Mouse (Mus musculus) neural tube, embryonic 13.5 days (tissue): ENCODE data around the gene Ssmem1. TPM values are rescaled to one million over a fixed set of nuclear protein-coding genes. Genes with fewer than 3 reads are reported as not detected.

Source experiments
- ATAC-seq: fragments of 200-750 bp; cut with Nextera tagmentation; 2 replicates; pipeline ENCODE4 v1.8.0; 2017; ENCODE audit warnings: low read depth, mild to moderate bottlenecking, moderate TSS enrichment, moderate library complexity
- H3K27ac ChIP-seq: fragments of 300-500 bp; sonication (generic); replicated peaks from 2 replicates; pipeline ENCODE4 v1.5.1; 2015; ENCODE audit warnings: moderate library complexity, mild to moderate bottlenecking, inconsistent platforms
- H3K27me3 ChIP-seq: fragments of 300-500 bp; sonication (generic); 2 replicates; pipeline ENCODE4 v1.6.1; 2015; ENCODE audit warnings: mild to moderate bottlenecking, inconsistent platforms
- H3K36me3 ChIP-seq: fragments of 300-500 bp; sonication (generic); 2 replicates; pipeline ENCODE4 v1.6.1; 2015; ENCODE audit warnings: mild to moderate bottlenecking, inconsistent platforms
- H3K4me1 ChIP-seq: fragments of 300-500 bp; sonication (generic); replicated peaks from 2 replicates; pipeline ENCODE4 v1.6.1; 2015; ENCODE audit warnings: inconsistent platforms
- H3K4me2 ChIP-seq: fragments of 300-500 bp; sonication (generic); 2 replicates; pipeline ENCODE4 v1.6.1; 2015; ENCODE audit warnings: inconsistent platforms, mild to moderate bottlenecking, moderate library complexity
- H3K4me3 ChIP-seq: fragments of 300-500 bp; sonication (generic); 2 replicates; pipeline ENCODE4 v1.5.1; 2015; ENCODE audit warnings: mild to moderate bottlenecking, inconsistent platforms
- H3K9ac ChIP-seq: fragments of 300-500 bp; sonication (generic); 2 replicates; pipeline ENCODE4 v1.6.1; 2015; ENCODE audit warnings: moderate library complexity, mild to moderate bottlenecking, inconsistent platforms
- H3K9me3 ChIP-seq: fragments of 300-500 bp; sonication (generic); 2 replicates; pipeline ENCODE4 v1.6.1; 2016; ENCODE audit warnings: inconsistent platforms
- WGBS: fragments of 180-500 bp; shearing (Covaris S2); methylation state at CpG from one replicate; pipeline ENCODE4 v1.1.7; 2015; 5-methylcytosine and 5-hydroxymethylcytosine counted together
- polyA plus RNA-seq: library from polyadenylated mRNA; unstranded; fragments of >200 nt; fragmentation: Nextera tagmentation; extraction: Ambion mirVana; gene quantifications from 2 replicates; pipeline ENCODE4 v1.2.1, GENCODE M21; 2015

Ssmem1 gene
- polyA plus RNA-seq, 1 experiment from 2014 or later: not detected

- Histone ChIP-seq H3K9ac (no peak overlapping the region), H3K27ac (peak overlapping the region; percentile 88; the same call in 1 of the 2 replicates), H3K36me3 (no peaks in the 10 kb centered on the region), H3K4me1 (peaks cover 62% of the 10 kb centered on the region), H3K4me3 (no peak overlapping the region), H3K27me3 (no peaks in the 10 kb centered on the region), H3K9me3 (no peaks in the 10 kb centered on the region), H3K4me2 (no peak overlapping the region)
- WGBS: 59% methylated on average over 7 of the region's 7 CpGs
- ATAC-seq: no peak
Measured at GRCm38 (mm10) chr6:30550496-30551192, 41.0 kb downstream of the Ssmem1 start.

GRCm38 (mm10) chr6:30551193-30551515 lies 41.5 kb downstream of the Ssmem1 start:
- Histone ChIP-seq H3K4me2 (no peak overlapping the region), H3K9me3 (no peaks in the 10 kb centered on the region), H3K27ac (peak overlapping the region; percentile 88)

GRCm38 (mm10) chr6:30551644-30552580 lies 42.3 kb downstream of the Ssmem1 start:
- ATAC-seq: peak; percentile 85
- Histone ChIP-seq H3K27ac (peak overlapping the region; percentile 88), H3K9ac (peak overlapping the region; percentile 60), H3K4me2 (peak overlapping the region; percentile 53), H3K9me3 (no peaks in the 10 kb centered on the region), H3K36me3 (no peaks in the 10 kb centered on the region), H3K27me3 (no peaks in the 10 kb centered on the region), H3K4me3 (peak overlapping the region; percentile 20), H3K4me1 (peaks cover 50% of the 10 kb centered on the region)
- 14% methylated on average over 23 of the region's 23 CpGs for WGBS

More at GRCm38 (mm10) chr6:30551193-30551515, 41.5 kb downstream of the Ssmem1 start:
- no peak overlapping the region for H3K9ac ChIP-seq
- H3K36me3 ChIP-seq: no peaks in the 10 kb centered on the region
- H3K4me3 ChIP-seq: no peak overlapping the region
- H3K27me3 ChIP-seq: no peaks in the 10 kb centered on the region
- H3K4me1 ChIP-seq: peaks cover 57% of the 10 kb centered on the region
- ATAC-seq: no peak

GRCm38 (mm10) chr6:30552628-30553027 lies 43.0 kb downstream of the Ssmem1 start:
- Histone ChIP-seq H3K36me3 (no peaks in the 10 kb centered on the region), H3K9me3 (no peaks in the 10 kb centered on the region), H3K4me3 (no peak overlapping the region), H3K9ac (peak overlapping the region; percentile 39; the same call in 1 of the 2 replicates), H3K4me2 (peak overlapping the region; percentile 53; the same call in 1 of the 2 replicates), H3K27me3 (no peaks in the 10 kb centered on the region), H3K4me1 (peaks cover 45% of the 10 kb centered on the region), H3K27ac (peak overlapping the region; percentile 46; the same call in 1 of the 2 replicates)
- no peak for ATAC-seq
- WGBS: 47% methylated on average over 6 of the region's 6 CpGs

- peaks cover 38% of the 10 kb centered on the region for H3K4me1 ChIP-seq
- WGBS: 74% methylated on average over 7 of the region's 7 CpGs
- no peak for ATAC-seq
- no peaks in the 10 kb centered on the region for H3K27me3 ChIP-seq
- no peaks in the 10 kb centered on the region for H3K36me3 ChIP-seq
- no peak overlapping the region for H3K4me3 ChIP-seq
- no peaks in the 10 kb centered on the region for H3K9me3 ChIP-seq
- no peak overlapping the region for H3K9ac ChIP-seq
- H3K4me2 ChIP-seq: no peak overlapping the region
- no peak overlapping the region for H3K27ac ChIP-seq
Measured at GRCm38 (mm10) chr6:30553381-30554010, 43.8 kb downstream of the Ssmem1 start.

- no peak for ATAC-seq
- WGBS: 73% methylated on average over 5 of the region's 5 CpGs
- no peak overlapping the region for H3K9ac ChIP-seq
- no peaks in the 10 kb centered on the region for H3K9me3 ChIP-seq
- H3K4me2 ChIP-seq: no peak overlapping the region
- H3K27ac ChIP-seq: no peak overlapping the region
- no peaks in the 10 kb centered on the region for H3K36me3 ChIP-seq
- H3K27me3 ChIP-seq: no peaks in the 10 kb centered on the region
- H3K4me1 ChIP-seq: peaks cover 33% of the 10 kb centered on the region
- no peak overlapping the region for H3K4me3 ChIP-seq
Measured at GRCm38 (mm10) chr6:30554092-30554491, 44.4 kb downstream of the Ssmem1 start.

- no peak for ATAC-seq
- WGBS: 93% methylated on average over 5 of the region's 5 CpGs
- Histone ChIP-seq H3K9me3 (no peaks in the 10 kb centered on the region), H3K27ac (no peak overlapping the region), H3K4me2 (no peak overlapping the region), H3K36me3 (no peaks in the 10 kb centered on the region), H3K27me3 (no peaks in the 10 kb centered on the region), H3K9ac (no peak overlapping the region), H3K4me3 (no peak overlapping the region), H3K4me1 (peaks cover 27% of the 10 kb centered on the region)
Measured at GRCm38 (mm10) chr6:30554621-30555170, 45.0 kb downstream of the Ssmem1 start.

- H3K36me3 ChIP-seq: no peaks in the 10 kb centered on the region
- H3K27ac ChIP-seq: no peak overlapping the region
- no peak overlapping the region for H3K4me3 ChIP-seq
- no peak overlapping the region for H3K4me2 ChIP-seq
- ATAC-seq: no peak
- no peaks in the 10 kb centered on the region for H3K9me3 ChIP-seq
- H3K27me3 ChIP-seq: no peaks in the 10 kb centered on the region
- no peak overlapping the region for H3K9ac ChIP-seq
- peaks cover 26% of the 10 kb centered on the region for H3K4me1 ChIP-seq
- 20% methylated on average over 5 of the region's 9 CpGs for WGBS
Measured at GRCm38 (mm10) chr6:30556080-30556479, 46.4 kb downstream of the Ssmem1 start.

GRCm38 (mm10) chr6:30559726-30560125 lies 50.1 kb downstream of the Ssmem1 start:
- Histone ChIP-seq H3K4me1 (no peaks in the 10 kb centered on the region), H3K36me3 (no peaks in the 10 kb centered on the region), H3K4me3 (no peak overlapping the region), H3K9ac (no peak overlapping the region), H3K9me3 (no peaks in the 10 kb centered on the region), H3K27me3 (no peaks in the 10 kb centered on the region), H3K4me2 (no peak overlapping the region), H3K27ac (no peak overlapping the region)
- no peak for ATAC-seq
- 40% methylated on average over 1 of the region's 1 CpGs for WGBS

GRCm38 (mm10) chr6:30562132-30562531 lies 52.5 kb downstream of the Ssmem1 start:
- Histone ChIP-seq H3K27me3 (no peaks in the 10 kb centered on the region), H3K4me2 (no peak overlapping the region), H3K4me1 (no peaks in the 10 kb centered on the region), H3K27ac (no peak overlapping the region), H3K9ac (no peak overlapping the region), H3K4me3 (no peak overlapping the region), H3K9me3 (no peaks in the 10 kb centered on the region), H3K36me3 (no peaks in the 10 kb centered on the region)
- ATAC-seq: no peak
- WGBS: 82% methylated on average over 4 of the region's 4 CpGs

GRCm38 (mm10) chr6:30563575-30563974 lies 53.9 kb downstream of the Ssmem1 start:
- ATAC-seq: no peak
- Histone ChIP-seq H3K9me3 (no peaks in the 10 kb centered on the region), H3K9ac (no peak overlapping the region), H3K27me3 (no peaks in the 10 kb centered on the region), H3K4me3 (no peak overlapping the region), H3K36me3 (no peaks in the 10 kb centered on the region), H3K4me1 (no peaks in the 10 kb centered on the region), H3K27ac (no peak overlapping the region), H3K4me2 (no peak overlapping the region)
- 86% methylated on average over 6 of the region's 6 CpGs for WGBS

GRCm38 (mm10) chr6:30564051-30564450 lies 54.4 kb downstream of the Ssmem1 start:
- Histone ChIP-seq H3K4me2 (no peak overlapping the region), H3K9ac (no peak overlapping the region), H3K4me1 (no peaks in the 10 kb centered on the region), H3K27me3 (no peaks in the 10 kb centered on the region), H3K4me3 (no peak overlapping the region), H3K9me3 (no peaks in the 10 kb centered on the region), H3K27ac (no peak overlapping the region), H3K36me3 (no peaks in the 10 kb centered on the region)
- no peak for ATAC-seq
- WGBS: 90% methylated on average over 6 of the region's 6 CpGs
